Mouse (Mus musculus) liver, embryonic 12.5 days (tissue): ENCODE results near the gene Kdm2b. TPM values are rescaled to one million over a fixed set of nuclear protein-coding genes. Genes with fewer than 3 reads are reported as not detected.

ENCODE experiments used
- ATAC-seq: fragments of 200-750 bp; cut with Nextera tagmentation; 2 replicates; pipeline ENCODE4 v1.8.0; 2017; ENCODE audit warnings: moderate number of reproducible peaks, mild to moderate bottlenecking, moderate library complexity
- H3K27ac ChIP-seq: fragments of 300-500 bp; sonication (generic); 2 replicates; pipeline ENCODE4 v1.5.1; 2016; ENCODE audit warnings: mild to moderate bottlenecking
- H3K27me3 ChIP-seq: fragments of 300-500 bp; sonication (generic); replicated peaks from 2 replicates; pipeline ENCODE4 v1.6.1; 2016; ENCODE audit warnings: mild to moderate bottlenecking, moderate library complexity
- H3K36me3 ChIP-seq: fragments of 300-500 bp; sonication (generic); 2 replicates; pipeline ENCODE4 v1.6.1; 2016; ENCODE audit warnings: mild to moderate bottlenecking, moderate library complexity
- H3K4me1 ChIP-seq: fragments of 300-500 bp; sonication (generic); 2 replicates; pipeline ENCODE4 v1.6.1; 2016
- H3K4me2 ChIP-seq: fragments of 300-500 bp; sonication (generic); 2 replicates; pipeline ENCODE4 v1.6.1; 2016; ENCODE audit warnings: mild to moderate bottlenecking, moderate library complexity
- H3K4me3 ChIP-seq: fragments of 300-500 bp; sonication (generic); 2 replicates; pipeline ENCODE4 v1.5.1; 2016; ENCODE audit warnings: mild to moderate bottlenecking, moderate library complexity
- H3K9ac ChIP-seq: fragments of 300-500 bp; sonication (generic); 2 replicates; pipeline ENCODE4 v1.6.1; 2016; ENCODE audit warnings: mild to moderate bottlenecking, moderate library complexity
- H3K9me3 ChIP-seq: fragments of 300-500 bp; sonication (generic); replicated peaks from 2 replicates; pipeline ENCODE4 v1.6.1; 2016; ENCODE audit warnings: mild to moderate bottlenecking, moderate library complexity
- WGBS: fragments of 180-500 bp; shearing (Covaris S2); methylation state at CpG from one replicate; pipeline ENCODE4 v1.1.7; 2016; ENCODE audit not compliant: insufficient replicate concordance; 5-methylcytosine and 5-hydroxymethylcytosine counted together
- polyA plus RNA-seq: library from polyadenylated mRNA; unstranded; fragments of >200 nt; fragmentation: Nextera tagmentation; extraction: Ambion mirVana; gene quantifications from 2 replicates; pipeline ENCODE4 v1.2.1, GENCODE M21; 2016

Kdm2b gene
- 28.9 and 30.6 TPM in 2 replicates for polyA plus RNA-seq

DNA sequence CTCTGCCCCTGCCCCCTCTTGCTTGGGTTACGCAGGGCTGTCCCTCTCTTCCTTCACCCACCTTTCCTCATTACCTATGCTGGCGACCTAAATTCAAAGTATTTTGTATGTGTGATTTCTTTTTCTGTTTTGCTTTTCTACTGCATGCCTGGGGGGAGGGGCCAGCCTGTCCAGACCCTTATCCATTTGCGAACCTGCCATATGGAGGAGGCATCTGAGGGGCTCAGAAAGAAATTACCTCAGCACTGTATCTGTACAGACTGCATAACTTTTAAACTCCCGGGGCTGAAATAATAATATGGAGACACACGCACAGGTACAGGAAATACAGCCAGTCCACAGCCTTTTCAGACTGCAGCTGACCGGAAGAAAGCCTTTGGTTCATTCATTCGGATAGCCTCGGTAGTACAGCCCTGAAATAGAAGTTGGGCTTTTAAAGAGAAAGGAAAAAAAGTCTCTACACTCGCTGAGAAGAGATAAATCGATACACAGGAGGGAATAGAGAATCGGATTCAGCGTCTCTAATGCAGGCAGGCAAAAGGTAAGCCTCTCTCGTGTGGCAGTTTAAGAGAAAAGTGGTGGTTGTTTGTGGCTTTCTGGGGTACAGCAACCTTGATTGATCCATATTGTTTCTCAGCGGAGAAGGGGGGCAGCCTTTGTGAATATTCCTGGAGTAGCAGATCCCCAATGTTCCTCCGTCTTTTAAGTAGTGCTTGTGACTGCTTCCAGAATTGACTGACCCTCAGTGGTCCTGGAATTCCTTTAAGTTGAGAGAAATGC is at the start of gene Kdm2b:
TSS of gene Kdm2b (minus strand) at position 273 of the 780 bp plus-strand sequence.
- H3K36me3 ChIP-seq: no peaks in the 10 kb centered on the region
- ATAC-seq: 0 out of 2 replicates have a peak, but pooled peaks have one; percentile 8
- H3K4me2 ChIP-seq: peak within 1 kb of the TSS; percentile 96
- peak within 1 kb of the TSS; percentile 73 for H3K4me3 ChIP-seq
- H3K27me3 ChIP-seq: peaks cover 37% of the 10 kb centered on the region
- no peaks in the 10 kb centered on the region for H3K9me3 ChIP-seq
- H3K9ac ChIP-seq: peak within 1 kb of the TSS; percentile 76
- 6% methylated on average over 15 of the region's 15 CpGs for WGBS
- peaks cover 47% of the 10 kb centered on the region for H3K4me1 ChIP-seq
- peak within 1 kb of the TSS; percentile 71 for H3K27ac ChIP-seq

DNA sequence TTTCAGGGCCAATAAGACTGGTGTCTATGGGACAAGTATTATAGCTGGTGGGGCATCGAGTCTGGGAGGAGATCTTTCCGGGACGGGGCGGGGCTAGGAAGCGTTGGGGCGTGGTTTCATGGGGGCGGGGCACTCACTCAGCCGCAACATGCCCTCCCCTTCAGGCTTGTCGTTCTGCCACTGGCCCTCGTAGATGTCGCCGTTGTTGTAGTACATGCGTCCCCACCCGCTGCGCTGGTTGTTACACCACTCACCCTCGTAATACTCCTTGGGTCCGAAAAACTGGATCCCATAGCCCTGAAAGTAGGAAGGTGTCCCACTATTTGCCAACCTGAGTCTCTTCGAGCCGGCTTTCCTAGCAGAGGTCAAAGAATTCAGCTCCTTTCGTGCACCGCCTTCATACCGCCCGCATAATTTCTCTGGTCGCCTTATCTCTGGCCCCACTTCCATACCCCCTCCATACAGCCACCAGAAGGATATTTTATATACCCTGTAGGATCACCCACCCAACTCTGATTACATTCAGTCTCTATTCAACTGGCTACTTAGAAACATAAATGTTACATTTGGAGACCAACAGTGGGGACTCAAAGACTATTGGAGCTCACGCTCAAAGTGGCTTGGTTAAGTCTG is 49.6 kb upstream of the Kdm2b start:
- Histone ChIP-seq H3K9me3 (no peaks in the 10 kb centered on the region), H3K4me1 (peaks cover 50% of the 10 kb centered on the region), H3K27me3 (no peaks in the 10 kb centered on the region), H3K4me3 (peak overlapping the region; percentile 54), H3K27ac (peak overlapping the region; percentile 75), H3K36me3 (no peaks in the 10 kb centered on the region), H3K4me2 (peak overlapping the region; percentile 77), H3K9ac (peak overlapping the region; percentile 58)
- peak; percentile 87 for ATAC-seq
- 3% methylated on average over 25 of the region's 25 CpGs for WGBS

DNA sequence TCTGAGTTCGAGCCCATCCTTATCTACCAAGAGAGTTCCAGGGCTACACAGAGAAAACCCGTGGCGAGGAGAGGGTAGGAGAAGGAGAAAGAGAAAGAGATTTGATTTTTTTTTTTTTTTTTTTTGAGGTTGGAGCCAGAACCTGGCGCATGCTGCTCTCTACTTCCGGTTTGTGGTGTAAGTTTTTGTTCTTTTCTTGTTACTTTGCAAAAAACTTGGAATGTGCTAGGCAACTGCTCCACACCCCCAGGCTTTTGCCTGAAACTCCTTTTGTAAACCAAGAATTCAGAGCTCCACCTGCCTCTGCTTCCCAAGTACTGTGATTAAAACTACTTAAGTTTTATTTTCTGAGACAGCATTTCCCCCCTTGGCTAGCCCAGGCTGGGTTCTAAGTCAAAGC is 48.5 kb upstream of the Kdm2b start:
- no peaks in the 10 kb centered on the region for H3K27me3 ChIP-seq
- H3K9ac ChIP-seq: no peak overlapping the region
- H3K9me3 ChIP-seq: no peaks in the 10 kb centered on the region
- H3K4me1 ChIP-seq: peaks cover 57% of the 10 kb centered on the region
- no peaks in the 10 kb centered on the region for H3K36me3 ChIP-seq
- H3K4me2 ChIP-seq: peak overlapping the region; percentile 77; the same call in 1 of the 2 replicates
- no peak overlapping the region for H3K4me3 ChIP-seq
- H3K27ac ChIP-seq: 0 out of 2 replicates have a peak overlapping the region, but pooled peaks have one; percentile 67
- 59% methylated on average over 5 of the region's 5 CpGs for WGBS
- ATAC-seq: no peak

DNA sequence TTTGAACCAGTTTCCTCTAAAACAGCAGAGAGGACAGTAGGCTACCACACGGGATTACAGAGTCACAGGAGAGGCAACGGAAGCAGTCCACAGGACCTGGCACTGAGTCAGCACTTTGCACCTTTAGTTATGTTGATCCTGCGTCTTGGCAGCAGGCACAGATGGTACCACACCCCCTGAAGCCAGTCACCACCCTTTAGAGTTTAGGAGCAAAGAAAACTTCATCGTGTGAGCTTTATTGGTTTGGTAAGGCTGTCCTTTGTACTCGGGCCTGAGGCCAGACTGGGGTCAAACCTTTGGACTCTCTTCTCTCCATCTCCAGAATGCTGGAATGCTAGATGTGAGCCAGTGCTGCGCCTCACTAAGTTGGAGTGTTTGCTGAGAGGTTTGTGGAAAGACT is 45.9 kb upstream of the Kdm2b start:
- H3K4me2 ChIP-seq: peak overlapping the region; percentile 15; the same call in 1 of the 2 replicates
- no peaks in the 10 kb centered on the region for H3K27me3 ChIP-seq
- H3K9ac ChIP-seq: no peak overlapping the region; the same call in 1 of the 2 replicates
- peak; percentile 71 for ATAC-seq
- H3K4me1 ChIP-seq: peaks cover 49% of the 10 kb centered on the region
- WGBS: 38% methylated on average over 6 of the region's 6 CpGs
- H3K4me3 ChIP-seq: no peak overlapping the region
- H3K27ac ChIP-seq: peak overlapping the region; percentile 59
- H3K36me3 ChIP-seq: peaks cover 17% of the 10 kb centered on the region
- no peaks in the 10 kb centered on the region for H3K9me3 ChIP-seq

DNA sequence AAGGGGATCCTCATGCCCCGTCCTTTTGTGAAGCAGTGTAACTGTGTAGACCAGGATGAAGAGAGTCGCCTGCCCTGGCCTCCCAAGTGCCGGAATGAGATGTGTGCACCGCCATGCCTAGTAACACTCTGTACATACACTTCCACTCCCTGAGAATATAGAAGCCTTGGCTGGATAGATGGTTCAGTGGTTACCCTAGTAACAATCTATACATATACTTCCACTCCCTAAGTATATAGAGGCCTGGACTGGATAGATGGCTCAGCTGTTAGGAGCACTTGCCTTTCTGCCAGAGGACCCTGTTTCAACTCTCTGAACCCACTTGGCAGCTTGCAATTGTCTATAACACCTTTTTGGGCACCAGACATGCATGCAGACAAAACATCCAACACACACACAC is 45.5 kb upstream of the Kdm2b start:
- no peak overlapping the region; the same call in 1 of the 2 replicates for H3K9ac ChIP-seq
- no peaks in the 10 kb centered on the region for H3K9me3 ChIP-seq
- H3K36me3 ChIP-seq: peaks cover 22% of the 10 kb centered on the region
- H3K27ac ChIP-seq: peak overlapping the region; percentile 59
- peak; percentile 56 for ATAC-seq
- no peaks in the 10 kb centered on the region for H3K27me3 ChIP-seq
- H3K4me3 ChIP-seq: no peak overlapping the region
- peak overlapping the region; percentile 15; the same call in 1 of the 2 replicates for H3K4me2 ChIP-seq
- peaks cover 47% of the 10 kb centered on the region for H3K4me1 ChIP-seq
- 85% methylated on average over 4 of the region's 4 CpGs for WGBS

DNA sequence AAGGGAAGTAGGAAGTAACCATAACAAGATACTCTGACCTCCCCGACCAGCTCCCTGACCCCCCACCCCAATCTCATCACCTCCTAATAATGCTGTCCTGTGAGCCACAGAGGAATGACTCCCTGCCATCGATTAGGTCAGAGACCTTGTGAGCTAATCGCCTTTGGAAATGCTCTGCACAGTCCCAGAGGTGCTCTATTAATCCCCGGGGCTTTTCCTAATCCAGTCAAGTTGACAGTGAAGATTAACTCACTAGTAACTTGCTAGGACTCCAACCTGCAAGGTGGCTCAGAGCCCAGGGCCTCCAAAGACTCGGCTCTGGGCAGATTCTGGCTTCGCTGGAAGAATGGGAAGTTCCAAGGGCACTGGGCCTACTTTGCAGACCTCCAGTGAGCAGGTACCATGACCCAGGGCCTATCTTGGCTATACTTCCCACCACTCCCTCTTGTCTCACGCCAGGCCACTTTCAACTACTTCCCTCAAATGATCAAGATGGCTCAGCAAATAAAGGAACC is 44.1 kb upstream of the Kdm2b start:
- no peak overlapping the region for H3K9ac ChIP-seq
- WGBS: 53% methylated on average over 7 of the region's 7 CpGs
- ATAC-seq: no peak
- no peak overlapping the region for H3K27ac ChIP-seq
- no peak overlapping the region for H3K4me2 ChIP-seq
- peaks cover 33% of the 10 kb centered on the region for H3K36me3 ChIP-seq
- peaks cover 34% of the 10 kb centered on the region for H3K4me1 ChIP-seq
- no peaks in the 10 kb centered on the region for H3K27me3 ChIP-seq
- H3K4me3 ChIP-seq: no peak overlapping the region
- H3K9me3 ChIP-seq: no peaks in the 10 kb centered on the region

DNA sequence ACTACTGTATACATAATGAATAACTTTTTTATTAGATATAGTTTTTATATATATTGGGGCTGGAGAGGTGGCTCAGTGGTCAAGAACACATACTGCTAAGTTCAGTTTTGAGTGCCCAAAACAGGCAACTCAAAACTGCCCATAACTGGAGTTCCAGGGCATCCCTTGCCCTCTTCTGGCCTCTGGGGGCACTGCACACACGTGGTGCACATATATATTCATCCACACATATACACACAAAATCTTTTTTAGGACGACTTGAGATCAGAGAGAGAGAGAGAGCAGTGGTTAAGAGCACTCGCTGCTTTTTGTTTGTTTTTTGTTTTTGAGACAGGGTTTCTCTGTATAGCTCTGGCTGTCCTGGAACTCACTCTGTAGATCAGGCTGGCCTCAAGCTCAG is 41.7 kb upstream of the Kdm2b start:
- no peak overlapping the region for H3K27ac ChIP-seq
- H3K4me1 ChIP-seq: peaks cover 37% of the 10 kb centered on the region
- H3K9ac ChIP-seq: no peak overlapping the region
- H3K27me3 ChIP-seq: no peaks in the 10 kb centered on the region
- 81% methylated on average over 3 of the region's 3 CpGs for WGBS
- ATAC-seq: no peak
- no peak overlapping the region for H3K4me2 ChIP-seq
- peaks cover 33% of the 10 kb centered on the region for H3K36me3 ChIP-seq
- no peaks in the 10 kb centered on the region for H3K9me3 ChIP-seq
- H3K4me3 ChIP-seq: no peak overlapping the region

DNA sequence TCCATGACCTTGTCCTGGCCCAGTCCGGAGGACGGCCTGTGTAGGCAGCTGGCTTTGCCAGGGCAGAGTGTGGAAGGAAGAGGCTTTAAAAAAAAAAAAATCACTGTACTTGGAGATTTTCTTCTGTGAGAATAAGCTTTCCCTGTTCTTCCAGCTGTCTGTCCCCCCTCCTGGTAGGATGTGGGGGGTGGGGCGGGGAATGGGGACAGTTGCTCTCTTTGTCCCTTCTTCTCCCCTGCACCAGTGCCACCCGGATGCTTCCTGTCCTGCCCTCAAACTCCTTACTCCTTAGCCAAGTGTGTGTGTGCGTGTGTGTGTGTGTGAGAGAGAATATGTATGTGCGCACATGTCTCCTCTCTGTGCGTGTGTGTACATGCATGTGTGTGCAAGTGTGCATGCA is 40.1 kb upstream of the Kdm2b start:
- Histone ChIP-seq H3K9me3 (no peaks in the 10 kb centered on the region), H3K4me1 (peaks cover 33% of the 10 kb centered on the region), H3K27ac (no peak overlapping the region), H3K36me3 (peaks cover 33% of the 10 kb centered on the region), H3K27me3 (no peaks in the 10 kb centered on the region), H3K9ac (no peak overlapping the region), H3K4me3 (no peak overlapping the region), H3K4me2 (no peak overlapping the region)
- 71% methylated on average over 7 of the region's 7 CpGs for WGBS
- ATAC-seq: no peak

DNA sequence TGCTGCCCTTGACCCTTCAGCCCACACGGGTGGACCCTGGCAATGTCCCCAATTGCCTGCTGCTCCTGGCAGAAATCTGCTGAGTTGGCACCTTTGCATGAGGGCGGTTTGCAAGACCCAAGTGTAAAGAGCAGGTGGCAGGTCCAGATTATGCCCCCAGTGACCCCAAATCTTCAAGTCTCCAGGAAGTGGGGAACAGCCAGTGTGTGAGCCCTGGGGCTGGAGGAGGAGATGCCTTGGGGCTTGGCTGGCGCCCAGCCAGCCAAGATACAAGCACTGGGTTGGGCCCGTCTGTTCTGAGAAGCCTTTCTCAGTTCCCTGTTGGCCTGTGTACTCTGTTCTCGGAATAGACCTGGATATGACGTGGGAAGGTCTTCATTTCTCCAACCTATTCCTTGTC is 37.8 kb upstream of the Kdm2b start:
- Histone ChIP-seq H3K27ac (no peak overlapping the region), H3K4me2 (no peak overlapping the region), H3K4me1 (peaks cover 28% of the 10 kb centered on the region; the same call in 1 of the 2 replicates), H3K4me3 (no peak overlapping the region), H3K9me3 (no peaks in the 10 kb centered on the region), H3K27me3 (no peaks in the 10 kb centered on the region), H3K9ac (no peak overlapping the region), H3K36me3 (peaks cover 33% of the 10 kb centered on the region)
- 53% methylated on average over 6 of the region's 6 CpGs for WGBS
- no peak for ATAC-seq

DNA sequence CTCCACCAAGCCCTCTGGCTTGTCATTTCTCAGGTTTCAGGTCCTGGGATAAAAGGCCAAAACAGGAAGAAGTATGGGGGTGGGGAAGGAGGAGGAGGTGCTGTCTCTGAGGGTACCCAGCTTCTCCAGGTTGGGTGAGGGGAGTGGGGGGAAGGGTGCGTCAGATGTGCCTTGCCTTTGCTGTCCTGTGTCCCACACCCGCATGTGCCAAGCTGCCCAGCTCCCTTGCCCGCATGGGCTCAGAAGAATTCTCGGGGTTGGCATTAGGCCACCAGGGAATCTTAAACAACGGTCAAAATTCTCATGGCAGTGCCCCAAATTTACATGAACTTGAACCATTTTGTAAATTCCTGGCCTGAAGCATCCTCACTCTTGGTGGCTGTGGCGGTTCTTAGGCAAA is 36.8 kb upstream of the Kdm2b start:
- H3K27ac ChIP-seq: no peak overlapping the region
- ATAC-seq: no peak
- H3K4me3 ChIP-seq: no peak overlapping the region
- H3K9me3 ChIP-seq: no peaks in the 10 kb centered on the region
- no peak overlapping the region for H3K4me2 ChIP-seq
- H3K4me1 ChIP-seq: peaks cover 28% of the 10 kb centered on the region; the same call in 1 of the 2 replicates
- H3K36me3 ChIP-seq: peaks cover 23% of the 10 kb centered on the region
- no peak overlapping the region for H3K9ac ChIP-seq
- H3K27me3 ChIP-seq: no peaks in the 10 kb centered on the region
- WGBS: 64% methylated on average over 6 of the region's 6 CpGs

DNA sequence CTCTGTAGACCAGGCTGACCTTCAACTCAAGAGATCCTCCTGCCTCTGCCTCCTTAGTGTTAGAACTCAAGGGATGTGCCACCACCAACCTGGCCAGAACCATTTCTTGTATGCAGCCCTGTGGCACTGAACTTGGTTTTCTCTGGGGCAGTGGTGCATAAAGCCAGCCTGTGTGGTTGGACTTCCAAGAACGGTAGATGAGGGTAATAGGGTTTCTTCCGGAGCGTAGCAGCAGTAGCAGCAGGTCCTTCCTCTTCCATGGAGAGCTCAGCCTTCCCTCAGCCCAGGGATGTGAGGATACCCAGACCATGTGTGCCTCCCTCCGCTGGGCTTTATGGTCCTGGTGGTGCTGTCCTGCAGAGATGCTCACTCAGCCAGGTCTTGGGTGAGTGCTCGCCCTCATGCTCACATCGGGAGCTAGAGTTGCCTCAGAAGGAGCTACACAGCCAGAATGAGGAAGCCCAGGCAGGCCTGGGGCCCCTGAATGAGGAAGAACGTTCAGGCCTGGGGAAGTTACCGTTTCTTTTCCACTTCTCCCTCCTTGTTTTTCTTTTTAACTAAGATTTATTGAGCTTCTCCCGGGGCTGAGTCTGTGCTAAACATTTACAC is 35.4 kb upstream of the Kdm2b start:
- Histone ChIP-seq H3K27ac (peak overlapping the region; percentile 62; the same call in 1 of the 2 replicates), H3K27me3 (no peaks in the 10 kb centered on the region), H3K4me1 (peaks cover 34% of the 10 kb centered on the region), H3K9ac (no peak overlapping the region), H3K9me3 (no peaks in the 10 kb centered on the region), H3K36me3 (peaks cover 12% of the 10 kb centered on the region), H3K4me3 (no peak overlapping the region), H3K4me2 (no peak overlapping the region)
- no peak for ATAC-seq
- WGBS: 32% methylated on average over 9 of the region's 9 CpGs

DNA sequence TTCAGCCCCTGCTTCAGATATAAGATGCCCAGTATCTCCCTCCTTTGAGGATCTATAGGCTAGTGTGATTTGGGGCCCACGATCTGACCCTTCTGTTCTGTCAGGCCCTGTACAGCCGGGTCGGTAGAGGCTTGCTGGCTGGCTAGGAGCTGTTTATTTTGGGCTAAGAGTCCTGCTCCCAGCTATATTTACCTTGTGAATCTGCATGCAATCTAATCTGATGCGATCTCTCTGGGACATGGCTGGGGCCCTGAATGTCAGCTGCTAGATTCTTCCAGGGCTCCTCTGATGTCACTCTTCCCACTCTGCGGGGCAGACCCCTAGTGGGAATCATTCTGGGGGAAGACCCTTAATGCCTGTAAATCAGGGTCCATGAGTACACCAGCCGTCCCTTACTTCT is 34.7 kb upstream of the Kdm2b start:
- H3K4me1 ChIP-seq: peaks cover 42% of the 10 kb centered on the region
- no peak overlapping the region for H3K27ac ChIP-seq
- 75% methylated on average over 6 of the region's 6 CpGs for WGBS
- no peak overlapping the region for H3K4me3 ChIP-seq
- no peaks in the 10 kb centered on the region for H3K9me3 ChIP-seq
- H3K4me2 ChIP-seq: no peak overlapping the region
- no peak overlapping the region for H3K9ac ChIP-seq
- peak; percentile 17; the same call in 1 of the 2 replicates for ATAC-seq
- H3K36me3 ChIP-seq: peaks cover 4% of the 10 kb centered on the region
- H3K27me3 ChIP-seq: no peaks in the 10 kb centered on the region
